Mouse (Mus musculus) kidney, adult 9 months (tissue): ENCODE measurements around the gene Gpr153.
"Not testable (repeated sequence)": the region's sequence is repeated elsewhere in the genome, so short reads cannot be mapped to it uniquely, and the experiment has no call there.

Experiments used
- DNase-seq: peaks from one replicate; pipeline ENCODE4 v3.0.0; 2022

Gpr153 gene

DNA sequence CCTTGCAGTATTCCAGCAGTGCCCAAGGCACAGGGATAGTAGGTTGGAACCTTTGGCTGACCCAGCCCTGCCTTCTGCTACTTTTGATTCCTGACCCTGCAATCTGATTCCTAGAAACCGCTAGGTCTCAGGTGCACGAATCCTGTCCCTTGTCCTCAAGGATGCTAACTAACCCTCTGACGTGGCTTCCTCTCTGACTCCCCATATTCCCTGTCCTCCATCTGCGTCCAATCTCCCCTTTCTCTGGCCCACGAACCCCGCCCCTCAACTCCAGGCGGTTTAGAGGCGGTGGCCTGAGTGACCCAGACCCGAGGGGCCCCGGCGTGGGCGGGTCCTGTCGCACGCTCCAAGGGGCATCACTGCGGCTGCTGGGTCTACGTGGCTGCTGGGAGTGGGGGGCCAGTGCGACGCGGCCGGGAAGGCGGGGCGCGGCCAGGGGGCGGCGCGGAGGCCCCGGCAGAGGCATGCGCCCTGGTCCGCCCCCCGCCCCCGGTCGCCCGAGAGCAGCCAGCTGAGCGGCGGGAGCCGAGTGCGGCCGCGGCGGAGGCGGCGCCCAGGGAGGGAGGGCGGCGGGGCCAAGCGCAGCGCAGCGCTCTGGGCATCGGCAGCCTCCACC, at the start of gene Gpr153:
Gene Gpr153 (plus strand): TSS at position 612 of the 616 bp plus-strand sequence.
- no peak for DNase-seq

GRCm38 (mm10) chr4:152226901-152227486, 47.0 kb upstream of the Gpr153 start:
- DNase-seq, result no peak

DNA sequence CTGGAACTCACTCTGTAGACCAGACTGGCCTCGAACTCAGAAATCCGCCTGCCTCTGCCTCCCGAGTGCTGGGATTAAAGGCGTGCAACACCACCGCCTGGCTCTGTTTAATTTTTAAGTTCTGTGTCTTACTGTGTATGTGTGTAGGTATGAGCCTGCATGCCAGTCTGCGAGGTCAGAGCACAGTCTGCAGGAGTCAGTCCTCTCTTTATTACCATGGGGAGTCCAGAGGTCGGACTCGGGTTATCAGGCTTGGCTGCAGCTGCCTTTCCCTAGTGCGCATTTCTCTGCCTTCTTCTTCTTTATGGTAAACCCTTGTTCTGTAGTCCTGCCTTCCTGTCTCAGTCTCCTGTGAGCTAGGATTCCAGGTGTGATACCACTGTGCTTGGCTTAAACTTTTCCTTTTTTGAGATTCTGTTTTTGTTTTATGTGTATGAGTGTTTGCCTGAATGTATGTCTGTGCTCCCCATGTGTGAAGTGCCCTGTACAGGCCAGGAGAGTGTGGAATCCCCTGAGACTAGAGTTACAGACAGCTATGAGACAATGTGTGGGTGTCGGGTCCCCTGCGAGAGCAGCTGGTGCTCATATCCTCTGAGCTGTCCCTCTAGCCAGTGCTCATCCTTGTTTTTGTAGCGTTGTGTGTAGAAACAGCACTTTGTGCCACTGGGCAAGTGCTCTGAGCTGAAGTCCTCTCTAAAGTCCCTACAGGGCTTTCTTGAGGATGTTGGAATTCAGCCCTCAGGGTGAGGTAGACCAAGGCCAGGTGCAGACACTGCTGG, 46.1 kb upstream of the Gpr153 start:
- DNase-seq, result no peak

DNA sequence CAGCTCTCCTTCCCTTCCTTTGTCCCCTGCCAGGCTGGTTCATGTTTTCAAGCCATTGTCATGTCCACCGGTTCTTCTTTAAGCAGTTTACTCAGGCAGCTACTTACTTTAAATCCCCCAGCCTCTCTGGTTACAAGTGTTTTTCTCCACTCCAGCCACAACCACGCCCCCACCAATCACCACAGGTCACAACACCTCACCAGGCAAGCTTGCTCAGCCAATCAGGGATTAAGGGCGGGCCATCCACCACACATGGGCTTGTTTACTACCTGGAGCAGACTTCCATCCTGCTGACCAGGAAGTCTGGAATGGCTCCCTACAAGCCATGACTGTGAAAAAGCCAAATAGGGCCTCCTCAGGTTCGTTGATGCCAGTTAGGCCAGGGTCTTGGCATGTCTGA, 43.7 kb upstream of the Gpr153 start:
- DNase-seq, result not testable (repeated sequence)

DNA sequence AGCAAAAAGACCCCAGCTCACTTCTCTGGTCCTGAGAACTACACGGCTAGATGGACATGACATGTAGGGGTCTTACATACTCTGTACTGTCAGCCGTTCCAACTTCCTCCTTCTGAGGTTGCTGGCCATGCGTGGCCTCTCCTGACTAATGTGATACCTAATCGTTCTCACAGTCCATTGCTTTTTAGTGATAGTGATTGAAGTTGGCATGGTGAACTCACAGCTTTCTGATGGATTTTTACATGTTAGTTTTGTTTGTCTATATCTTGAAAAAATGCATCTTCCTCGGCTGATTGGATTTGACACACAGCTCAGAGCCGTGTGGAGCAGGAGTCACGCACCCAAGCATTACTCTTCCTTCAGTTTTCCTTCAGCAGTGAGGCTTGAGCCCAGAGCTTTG, 42.7 kb upstream of the Gpr153 start:
- no peak for DNase-seq

- no peak for DNase-seq
These were observed 41.6 kb upstream of the Gpr153 start for GRCm38 (mm10) chr4:152232411-152232903.

GRCm38 (mm10) chr4:152239974-152240373, 34.1 kb upstream of the Gpr153 start:
- DNase-seq, result no peak

DNA sequence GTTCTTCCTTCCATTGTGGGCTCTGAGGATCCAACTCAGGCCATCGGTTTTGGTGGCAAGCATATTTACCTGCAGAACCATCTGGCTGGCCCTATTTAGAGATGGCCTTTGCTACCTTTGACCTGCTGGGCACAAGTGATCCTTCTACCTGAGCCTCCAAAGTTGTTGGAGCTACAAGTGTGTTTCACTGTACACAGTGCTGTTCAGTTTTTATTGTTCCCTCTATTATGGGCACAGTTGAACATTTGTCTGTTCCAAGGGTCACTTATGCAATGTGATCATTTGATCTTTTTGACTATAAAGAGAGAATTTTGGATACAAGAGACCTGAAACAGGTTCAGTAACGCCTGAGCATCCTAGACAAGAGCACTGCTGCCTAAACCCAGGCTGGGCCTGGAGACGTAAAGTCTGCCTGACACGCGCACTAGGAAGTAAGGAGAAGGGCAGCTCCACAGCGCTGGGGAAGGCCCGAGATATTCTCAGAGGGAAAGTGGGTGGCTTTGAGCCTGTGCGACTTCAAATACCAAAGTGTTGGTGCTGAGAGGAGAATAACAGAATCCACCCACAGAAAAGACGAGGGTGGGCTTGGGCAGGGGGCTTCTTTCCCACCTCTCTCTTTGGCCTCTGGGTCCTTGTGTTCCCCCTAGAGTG, 30.7 kb upstream of the Gpr153 start:
- DNase-seq, result no peak

DNA sequence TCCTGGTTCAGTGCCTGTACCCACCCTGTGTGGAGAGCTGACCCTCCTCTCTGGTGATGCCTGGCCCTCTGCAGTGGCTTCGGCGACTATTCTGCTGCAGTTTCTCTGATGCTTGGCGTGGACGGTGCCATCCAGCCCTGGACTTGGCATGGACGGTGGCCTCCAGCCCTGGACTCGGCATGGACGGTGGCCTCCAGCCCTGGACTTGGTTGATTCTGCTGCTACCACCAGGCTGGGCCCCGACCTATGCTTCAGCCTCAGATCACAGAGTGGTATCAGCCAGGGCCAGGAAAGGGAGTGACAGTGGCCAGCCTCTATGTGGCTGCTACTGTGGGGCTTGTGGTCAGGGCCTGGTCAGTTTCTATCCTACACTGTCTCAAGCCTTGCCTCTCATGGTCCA, 30.1 kb upstream of the Gpr153 start:
- no peak for DNase-seq

DNA sequence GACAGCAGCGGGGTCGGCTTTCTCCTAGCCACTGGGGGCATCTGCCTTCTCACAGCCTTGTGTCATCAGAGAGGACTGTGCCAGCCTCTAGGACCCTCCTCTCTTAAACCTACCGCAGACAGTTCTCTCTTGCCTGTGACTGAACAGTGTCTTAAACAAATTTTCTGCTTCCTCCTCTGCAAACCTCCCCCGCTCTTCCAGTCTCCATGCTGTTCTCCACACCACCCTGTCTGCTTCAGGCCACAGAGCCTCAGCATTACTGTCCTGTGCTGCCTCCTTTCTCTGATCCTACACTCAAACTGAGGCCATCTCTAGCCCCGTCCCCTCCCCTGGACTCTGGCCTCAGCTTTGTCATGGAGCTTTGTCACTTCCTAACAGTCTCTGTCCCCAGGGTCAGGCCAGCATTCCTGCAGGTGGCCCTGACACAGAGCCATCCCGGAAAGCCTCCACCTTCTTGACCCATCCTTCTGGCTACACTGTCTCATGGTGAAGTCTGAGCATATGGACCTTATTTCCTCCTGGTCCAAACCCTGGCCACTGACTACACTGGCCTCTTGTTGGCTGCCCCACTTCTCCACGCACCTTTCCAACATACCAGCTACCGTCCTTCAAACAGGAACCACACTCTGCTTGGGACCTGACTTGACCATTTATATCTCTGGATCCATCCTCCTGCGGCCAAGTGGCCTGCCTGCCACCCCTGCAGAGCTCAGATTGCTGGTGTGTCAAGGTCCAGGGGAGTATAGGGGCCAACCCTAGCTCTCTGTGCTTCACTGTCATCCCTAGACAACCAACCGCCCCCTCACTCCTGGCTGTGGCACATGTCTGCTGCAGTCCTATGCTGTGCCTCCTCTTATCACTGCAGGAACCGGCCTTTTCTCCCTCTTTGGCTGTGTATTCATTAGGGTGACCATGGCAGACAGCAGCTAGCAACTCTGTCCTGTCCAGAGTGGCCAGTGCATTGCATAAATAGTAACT, 29.2 kb upstream of the Gpr153 start:
- DNase-seq, result no peak

DNA sequence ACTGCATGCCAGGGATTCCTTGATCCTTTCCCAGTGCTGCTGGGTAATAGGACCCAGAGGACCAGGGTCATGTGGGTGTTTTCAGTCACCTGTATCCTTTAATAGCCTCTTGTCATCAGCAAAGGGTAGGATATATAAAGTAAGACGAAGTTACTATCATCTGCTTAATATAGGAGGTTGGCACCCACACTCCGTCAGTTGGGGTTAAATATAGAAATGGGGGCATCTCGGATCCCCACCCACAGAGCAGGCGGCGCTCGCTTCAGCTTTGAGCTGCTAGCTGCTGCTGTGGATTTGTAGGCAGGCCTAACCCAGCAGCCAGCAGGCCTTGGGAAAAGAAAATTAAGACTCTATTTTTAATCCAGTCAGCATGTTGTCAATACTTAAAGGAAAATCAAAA, 28.0 kb upstream of the Gpr153 start:
- no peak for DNase-seq

DNA sequence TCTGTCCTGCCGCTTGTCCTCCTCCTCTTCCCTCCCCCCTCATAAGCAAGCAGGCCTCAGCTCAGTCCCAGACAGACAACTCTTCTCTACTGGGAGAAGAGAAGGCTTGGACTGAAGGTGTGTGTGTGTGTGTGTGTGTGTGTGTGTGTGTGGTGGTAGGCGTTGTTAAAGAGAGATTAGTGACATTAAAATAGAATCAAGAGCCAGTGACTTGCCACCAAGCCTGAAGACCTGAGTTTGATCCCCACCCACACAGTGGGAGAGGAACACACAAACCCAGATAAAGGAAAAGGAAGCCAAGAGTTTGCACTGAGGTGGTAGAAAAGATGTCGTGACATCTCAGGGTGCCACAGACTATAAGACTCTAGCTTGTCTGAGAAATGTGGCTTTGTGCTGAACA, 26.8 kb upstream of the Gpr153 start:
- DNase-seq, result no peak

GRCm38 (mm10) chr4:152250615-152251014, 23.4 kb upstream of the Gpr153 start:
- DNase-seq, result no peak

DNA sequence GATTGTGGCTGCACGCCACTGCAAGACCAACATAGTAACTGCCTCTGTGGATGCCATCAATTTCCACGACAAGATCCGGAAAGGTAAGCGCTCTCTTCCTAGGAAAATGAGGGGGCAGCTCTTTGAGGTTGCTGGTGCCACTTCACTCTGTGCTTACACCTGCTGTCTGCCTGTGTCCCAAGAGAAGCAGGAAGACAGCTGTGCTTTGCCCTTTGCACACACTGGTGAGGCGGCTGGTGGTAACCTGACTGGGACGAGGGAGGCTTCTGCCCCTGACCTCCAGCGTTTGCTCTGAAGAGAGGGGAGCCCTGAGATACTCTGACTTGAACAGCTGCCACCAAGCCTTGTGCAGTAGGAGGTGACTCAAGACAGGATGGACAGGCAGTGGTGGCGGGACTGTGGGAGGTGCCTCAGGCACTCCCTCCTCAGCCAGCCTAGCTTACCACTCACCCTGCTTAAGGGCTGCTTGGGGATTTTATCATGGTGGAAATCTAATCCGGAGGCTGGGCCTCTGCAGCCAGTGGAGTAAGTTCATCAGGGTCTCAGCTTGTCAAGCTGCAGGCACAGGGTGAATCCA, 20.8 kb upstream of the Gpr153 start:
- DNase-seq, result no peak

- no peak for DNase-seq
These were observed 17.0 kb upstream of the Gpr153 start for GRCm38 (mm10) chr4:152257070-152257469.

GRCm38 (mm10) chr4:152260451-152260850, 13.6 kb upstream of the Gpr153 start:
- DNase-seq, result no peak

DNA sequence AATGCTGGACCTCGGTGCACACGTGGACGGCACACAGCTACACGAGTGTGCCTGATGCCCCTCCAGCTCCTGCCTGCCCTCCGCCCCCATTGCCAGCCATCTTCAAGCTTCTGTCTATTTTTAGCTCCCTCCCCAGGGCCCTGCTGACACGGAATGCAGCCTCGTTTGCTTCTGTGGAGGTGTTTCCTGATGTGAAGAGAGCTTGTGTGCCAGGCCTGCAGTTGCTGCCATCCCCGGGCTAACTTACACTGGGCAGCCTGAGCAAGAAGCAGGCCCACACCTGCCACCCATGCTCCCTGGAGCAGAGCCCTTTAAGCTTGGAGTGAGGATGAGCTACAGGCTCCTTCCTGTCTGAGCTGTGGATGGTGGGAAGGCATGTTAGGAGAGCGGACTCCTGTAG, 11.8 kb upstream of the Gpr153 start:
- no peak for DNase-seq

GRCm38 (mm10) chr4:152263089-152263488, 10.9 kb upstream of the Gpr153 start:
- no peak for DNase-seq

DNA sequence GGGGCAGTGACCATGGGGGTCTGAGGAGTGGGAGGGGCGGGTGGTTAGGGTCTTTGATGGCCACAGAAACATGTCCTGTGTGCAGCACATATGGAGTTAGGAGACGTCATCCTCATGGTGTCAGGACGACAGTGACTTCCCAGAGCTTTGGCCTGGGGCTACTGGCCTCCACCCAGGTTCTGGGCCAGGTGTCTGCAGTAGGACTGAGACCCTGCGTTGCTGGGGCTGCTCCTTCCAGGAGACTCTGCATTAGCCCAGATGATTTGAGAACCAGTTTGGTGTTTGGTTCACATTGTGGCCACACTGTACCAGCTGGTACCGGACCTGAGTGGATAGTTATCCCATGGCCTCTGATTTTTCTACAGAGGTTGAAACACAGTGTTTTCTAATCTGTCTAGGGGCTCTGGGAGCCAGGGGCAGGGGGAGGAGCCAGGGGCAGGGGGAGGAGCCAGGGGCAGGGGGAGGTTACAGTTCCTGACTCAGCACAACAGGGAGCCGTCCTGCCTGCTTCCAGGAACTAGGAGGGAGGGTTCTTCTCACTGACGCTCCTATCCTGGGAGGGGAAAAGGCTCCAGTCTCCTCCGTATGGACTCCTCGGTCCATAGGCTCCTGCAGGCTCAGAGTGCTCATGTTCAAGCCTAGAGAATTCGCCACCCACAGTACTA, 10.4 kb upstream of the Gpr153 start:
- peak; percentile 27 for DNase-seq

- DNase-seq, result no peak
These were observed 9.9 kb upstream of the Gpr153 start for GRCm38 (mm10) chr4:152264177-152264530.

DNA sequence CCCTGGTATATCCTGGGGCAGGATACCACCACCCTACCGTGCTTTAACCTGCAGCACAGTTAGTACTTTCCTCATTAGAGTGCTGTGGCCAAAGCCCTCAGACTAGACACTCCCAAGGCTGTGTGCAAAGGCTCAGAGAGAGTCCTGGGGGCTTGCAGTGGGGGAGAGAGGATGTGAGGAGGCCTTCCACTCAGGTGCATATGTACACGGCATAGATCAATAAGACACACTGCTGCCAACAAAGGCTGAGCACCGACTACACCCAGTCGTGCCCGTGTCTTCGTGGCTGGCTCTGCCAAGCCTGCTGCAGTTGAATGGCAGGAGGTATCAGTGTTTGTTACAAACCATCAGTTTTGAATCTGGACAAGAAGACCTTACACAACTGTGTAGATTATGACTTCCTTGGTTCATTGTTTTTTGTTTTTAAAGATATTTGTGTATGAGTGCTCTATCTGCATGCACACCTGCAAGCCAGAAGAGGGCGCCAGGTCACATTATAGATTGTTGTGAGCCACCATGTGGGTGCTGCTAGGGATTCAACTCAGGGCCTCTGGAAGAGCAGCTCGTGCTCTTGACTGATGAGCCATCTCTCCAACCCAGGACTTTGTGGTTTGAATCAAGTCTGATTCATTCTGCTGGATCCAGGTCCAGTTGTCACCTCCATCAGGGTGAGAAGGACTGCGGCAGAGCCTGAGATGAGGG, 9.0 kb upstream of the Gpr153 start:
- DNase-seq, result no peak
